Mouse (Mus musculus) G1E (cell line): ENCODE data around the gene Rxfp4. TPM values are rescaled to one million over a fixed set of nuclear protein-coding genes. Genes with fewer than 3 reads are reported as not detected.
A peak's percentile ranks its signal among the peaks of the same experiment; 100 is the strongest.

ENCODE experiments used
- ATAC-seq: 2 replicates; pipeline ENCODE4 v1.8.0; 2016; ENCODE audit warnings: mild to moderate bottlenecking; ENCODE audit not compliant: insufficient number of reproducible peaks, poor library complexity, low FRiP score, severe bottlenecking; ENCODE audit errors: extremely low read depth
- DNase-seq: peaks from one replicate; pipeline ENCODE4 v3.0.0; 2012; ENCODE audit warnings: low spot score
- H3K27me3 ChIP-seq: 2 replicates; pipeline ENCODE4 v1.6.1; 2012; ENCODE audit warnings: mild to moderate bottlenecking, low read length, inconsistent platforms; ENCODE audit not compliant: insufficient read depth
- H3K36me3 ChIP-seq: replicated peaks from 2 replicates; pipeline ENCODE3; 2012; ENCODE audit warnings: mild to moderate bottlenecking, inconsistent platforms
- H3K4me1 ChIP-seq: 2 replicates; pipeline ENCODE4 v1.6.1; 2012; ENCODE audit warnings: low read depth, low read length, inconsistent platforms, mixed read lengths; ENCODE audit not compliant: insufficient read depth
- H3K4me3 ChIP-seq: 2 replicates; pipeline ENCODE4 v1.5.1; 2012; ENCODE audit warnings: low read depth, mild to moderate bottlenecking, inconsistent platforms, low read length, moderate library complexity, mixed read lengths
- H3K9me3 ChIP-seq: replicated peaks from 2 replicates; pipeline ENCODE4 v1.6.1; 2012; ENCODE audit warnings: inconsistent platforms
- CTCF ChIP-seq: IDR thresholded peaks from 2 replicates; pipeline ENCODE4 v1.5.1; 2012; ENCODE audit warnings: low read depth, low read length, inconsistent platforms, mixed read lengths
- GATA1 ChIP-seq: IDR thresholded peaks from 2 replicates; pipeline ENCODE4 v1.6.1; 2012; ENCODE audit warnings: borderline replicate concordance, low read length, inconsistent platforms, mixed read lengths
- GATA2 ChIP-seq: IDR thresholded peaks from 2 replicates; pipeline ENCODE4 v1.6.1; 2012; ENCODE audit warnings: low read depth, low read length, inconsistent platforms, borderline replicate concordance
- POLR2AphosphoS5 ChIP-seq: IDR thresholded peaks from 2 replicates; pipeline ENCODE4 v1.6.1; 2012; ENCODE audit warnings: low read depth, low read length, inconsistent platforms; ENCODE audit not compliant: insufficient replicate concordance
- TAL1 ChIP-seq: conservative IDR thresholded peaks from 2 replicates; pipeline ENCODE4 v1.6.1; 2012; ENCODE audit warnings: low read depth, low read length, inconsistent platforms, mixed read lengths
- polyA plus RNA-seq: library from polyadenylated mRNA; stranded (reverse); fragments of >175 nt; gene quantifications from 2 replicates; pipeline ENCODE4 v1.2.3, GENCODE M21; 2012
- total RNA-seq, 2 experiments: library from RNA; stranded (forward) in 1 of 2; stranded (reverse) in 1 of 2; fragments of 200-1000 nt in 1 of 2; fragments of >200 nt in 1 of 2; fragmentation: Nextera tagmentation in 1 of 2; gene quantifications; 2 replicates each; pipeline ENCODE4 v1.2.3; 2014 to 2017

The Rxfp4 gene
- total and polyA plus RNA-seq, 3 experiments = not detected

GRCm38 (mm10) chr3:88683814-88684213, 30.9 kb upstream of the Rxfp4 start:
- no peaks in the 10 kb centered on the region for H3K27me3 ChIP-seq
- no peak for DNase-seq
- peaks cover 19% of the 10 kb centered on the region for H3K36me3 ChIP-seq
- no peaks in the 10 kb centered on the region for H3K9me3 ChIP-seq
- peaks cover 19% of the 10 kb centered on the region for H3K4me1 ChIP-seq
- no peak for TF ChIP-seq GATA1
- TF ChIP-seq POLR2AphosphoS5 = no peak
- TF ChIP-seq GATA2 = no peak
- no peak overlapping the region for H3K4me3 ChIP-seq
- no peak for ATAC-seq

- Histone ChIP-seq H3K4me3 (peak overlapping the region; percentile 63; the same call in 1 of the 2 replicates), H3K4me1 (0 out of 2 replicates have a peak, but pooled peaks cover 5% of the 10 kb centered on the region), H3K27me3 (peaks cover 3% of the 10 kb centered on the region; the same call in 1 of the 2 replicates), H3K9me3 (no peaks in the 10 kb centered on the region), H3K36me3 (no peaks in the 10 kb centered on the region)
- peak; percentile 46 for DNase-seq
- ATAC-seq = 0 out of 2 replicates have a peak, but pooled peaks have one; percentile 22
- TF ChIP-seq CTCF (0 out of 2 replicates have a peak, but pooled peaks have one; percentile 19), GATA2 (no peak)
Measured at GRCm38 (mm10) chr3:88677399-88677798, 24.5 kb upstream of the Rxfp4 start.

GRCm38 (mm10) chr3:88664095-88664494, 11.2 kb upstream of the Rxfp4 start:
- Histone ChIP-seq H3K36me3 (no peaks in the 10 kb centered on the region), H3K4me1 (peaks cover 8% of the 10 kb centered on the region), H3K27me3 (peaks cover 9% of the 10 kb centered on the region), H3K4me3 (no peak overlapping the region), H3K9me3 (no peaks in the 10 kb centered on the region; the same call in 1 of the 2 replicates)
- no peak for ATAC-seq
- TF ChIP-seq CTCF (no peak), TAL1 (no peak), GATA1 (no peak), GATA2 (no peak), POLR2AphosphoS5 (no peak)
- DNase-seq = no peak

GRCm38 (mm10) chr3:88659798-88660197, 6.9 kb upstream of the Rxfp4 start:
- DNase-seq = no peak
- ATAC-seq = no peak
- no peaks in the 10 kb centered on the region; the same call in 1 of the 2 replicates for H3K9me3 ChIP-seq
- H3K36me3 ChIP-seq = no peaks in the 10 kb centered on the region
- TF ChIP-seq POLR2AphosphoS5 (no peak), TAL1 (no peak), GATA1 (no peak), GATA2 (no peak), CTCF (no peak)
- H3K4me3 ChIP-seq = no peak overlapping the region
- peaks cover 33% of the 10 kb centered on the region for H3K27me3 ChIP-seq
- peaks cover 8% of the 10 kb centered on the region for H3K4me1 ChIP-seq

- ATAC-seq (no peak), DNase-seq (no peak)
Measured at GRCm38 (mm10) chr3:88658441-88659127, 5.6 kb upstream of the Rxfp4 start.

GRCm38 (mm10) chr3:88655619-88656018, 2.7 kb upstream of the Rxfp4 start:
- TF ChIP-seq GATA2 (no peak), POLR2AphosphoS5 (no peak), GATA1 (no peak), TAL1 (no peak), CTCF (no peak)
- H3K9me3 ChIP-seq = no peaks in the 10 kb centered on the region

More at GRCm38 (mm10) chr3:88658441-88659127, 5.6 kb upstream of the Rxfp4 start:
- Histone ChIP-seq H3K36me3 (no peaks in the 10 kb centered on the region), H3K27me3 (peaks cover 32% of the 10 kb centered on the region), H3K4me1 (0 out of 2 replicates have a peak, but pooled peaks cover 3% of the 10 kb centered on the region), H3K4me3 (no peak overlapping the region), H3K9me3 (no peaks in the 10 kb centered on the region; the same call in 1 of the 2 replicates)
- TF ChIP-seq TAL1 (no peak), POLR2AphosphoS5 (no peak), GATA2 (no peak), CTCF (no peak), GATA1 (no peak)

GRCm38 (mm10) chr3:88654621-88655020, 1.7 kb upstream of the Rxfp4 start:
- ATAC-seq (no peak), DNase-seq (no peak)
- H3K9me3 ChIP-seq = no peaks in the 10 kb centered on the region

More at GRCm38 (mm10) chr3:88655619-88656018, 2.7 kb upstream of the Rxfp4 start:
- no peaks in the 10 kb centered on the region for H3K36me3 ChIP-seq
- peaks cover 44% of the 10 kb centered on the region for H3K27me3 ChIP-seq
- no peak overlapping the region for H3K4me3 ChIP-seq
- peaks cover 7% of the 10 kb centered on the region; the same call in 1 of the 2 replicates for H3K4me1 ChIP-seq
- ATAC-seq (no peak), DNase-seq (no peak)

More at GRCm38 (mm10) chr3:88654621-88655020, 1.7 kb upstream of the Rxfp4 start:
- no peak overlapping the region for H3K4me3 ChIP-seq
- H3K36me3 ChIP-seq = peaks cover 6% of the 10 kb centered on the region
- peaks cover 4% of the 10 kb centered on the region; the same call in 1 of the 2 replicates for H3K4me1 ChIP-seq
- H3K27me3 ChIP-seq = peaks cover 40% of the 10 kb centered on the region
- TF ChIP-seq CTCF (no peak), POLR2AphosphoS5 (no peak), TAL1 (no peak), GATA2 (no peak), GATA1 (no peak)
